Mouse (Mus musculus): ENCODE results near the gene Slc25a42. TPM values are rescaled to one million over a fixed set of nuclear protein-coding genes. Genes with fewer than 3 reads are reported as not detected.
"Not testable (repeated sequence)": the region's sequence is repeated elsewhere in the genome, so short reads cannot be mapped to it uniquely, and the experiment has no call there.

The Slc25a42 gene
- total and polyA plus RNA-seq, 3 experiments, result 0.63 to 3.0 (median 2.9) TPM

DNA sequence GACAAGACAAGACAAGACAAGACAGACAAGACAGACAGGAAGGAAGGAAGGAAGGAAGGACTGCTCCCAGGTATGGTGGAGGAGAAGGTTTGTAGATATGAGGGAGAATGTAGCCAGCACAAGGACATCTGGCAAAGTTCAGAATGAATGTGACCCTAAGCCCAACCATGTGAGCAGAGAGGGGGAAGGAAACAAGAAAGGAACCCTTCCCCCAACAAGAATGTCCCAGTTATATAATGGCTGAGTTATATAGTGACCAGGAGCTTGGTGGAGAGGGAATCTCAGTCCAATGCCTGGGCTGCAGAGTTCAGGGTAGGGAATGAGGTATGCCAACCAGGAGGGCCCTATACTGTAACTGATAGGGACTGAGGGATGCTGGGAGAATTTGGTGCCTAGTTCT lies 5.3 kb upstream of the Slc25a42 start:
- no peak for DNase-seq (ENCODE audit: extremely low read depth)
- H3K27ac ChIP-seq (ENCODE audit: insufficient read depth, low read depth), result no peak overlapping the region
- no peak for TF ChIP-seq ZC3H11A (IDR thresholded peaks at IDR 0.05; ENCODE audit: low read depth, low read length)
- TF ChIP-seq MAX (IDR thresholded peaks at IDR 0.05; ENCODE audit: low read length), result no peak
- no peak for TF ChIP-seq CHD2 (IDR thresholded peaks at IDR 0.05; ENCODE audit: low read length)
- no peak for TF ChIP-seq HCFC1 (IDR thresholded peaks at IDR 0.05; ENCODE audit: low read depth, low read length)
- TF ChIP-seq CTCF (conservative IDR thresholded peaks at IDR 0.05 in 1 of 2, IDR thresholded peaks at IDR 0.05 in 1 of 2; ENCODE audit: low read depth in 2 of 2, low read length in 2 of 2), result no peak
- TF ChIP-seq ZMIZ1 (IDR thresholded peaks at IDR 0.05; ENCODE audit: low read depth, low read length), result no peak
- no peak for TF ChIP-seq GABPA (IDR thresholded peaks at IDR 0.05; ENCODE audit: insufficient replicate concordance, low read depth, low read length)
- TF ChIP-seq KAT2A (IDR thresholded peaks at IDR 0.05; ENCODE audit: insufficient replicate concordance, low read length), result no peak
- no peak for TF ChIP-seq ELF1 (IDR thresholded peaks at IDR 0.05; ENCODE audit: low read depth, low read length)
- no peak for TF ChIP-seq UBTF (IDR thresholded peaks at IDR 0.05; ENCODE audit: low read depth, low read length)
- TF ChIP-seq SIN3A (IDR thresholded peaks at IDR 0.05; ENCODE audit: low read length), result no peak
- TF ChIP-seq USF2 (conservative IDR thresholded peaks at IDR 0.05; ENCODE audit: low read depth, low read length), result no peak

DNA sequence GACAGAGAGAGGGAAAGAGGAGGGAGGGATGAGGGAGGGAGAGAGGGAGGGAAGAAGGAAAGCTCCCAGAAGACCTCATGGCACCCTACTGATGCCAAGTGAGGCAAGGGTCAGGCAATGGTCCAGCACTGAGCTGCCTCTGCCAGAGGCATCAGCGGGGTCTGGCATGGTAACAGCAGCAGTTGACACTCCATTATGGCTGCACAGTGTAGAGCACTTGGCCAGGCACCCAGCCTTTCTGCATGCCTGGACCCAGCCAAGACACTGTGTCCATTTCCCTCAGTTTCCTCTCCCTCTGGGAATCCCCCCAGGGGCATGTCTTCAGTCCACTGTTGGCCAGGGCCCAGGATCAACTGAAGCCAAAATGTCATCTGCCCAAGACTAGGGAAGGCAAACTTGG lies 4.5 kb upstream of the Slc25a42 start:
- in situ Hi-C loops (cut with MboI; ENCODE audit: low pct_ligation_motif_present, low pct_unique_long_range_greater_than_20kb, low sequenced_read_pairs), result no loop called here

More for the DNA sequence above, 5.3 kb upstream of the Slc25a42 start:
- Histone ChIP-seq H3K9ac (ENCODE audit: insufficient read depth, low read depth) (no peak overlapping the region), H3K9me3 (replicated peaks; ENCODE audit: low read length) (no peaks in the 10 kb centered on the region), H3K4me2 (ENCODE audit: insufficient read depth, low read depth, poor library complexity, severe bottlenecking) (no peak overlapping the region), H3K36me3 (replicated peaks in 1 of 2; ENCODE audit: control insufficient read depth in 1 of 2, insufficient read depth in 1 of 2, low read length in 1 of 2) (peaks cover 1 to 24% of the 10 kb centered on the region in 2 experiments), H3K27me3 (replicated peaks) (no peaks in the 10 kb centered on the region), H3K4me1 (ENCODE audit: control insufficient read depth in 1 of 2, insufficient read depth in 2 of 2) (peaks cover 9 to 31% of the 10 kb centered on the region in 2 experiments), H3K79me2 (replicated peaks; ENCODE audit: control insufficient read depth, extremely low read depth, insufficient read depth, poor library complexity, severe bottlenecking) (no peaks in the 10 kb centered on the region), H3K4me3 (replicated peaks in 1 of 3; ENCODE audit: low read depth in 2 of 3, low read length in 2 of 3, poor library complexity in 1 of 3) (no peak overlapping the region)
- in situ Hi-C loops (cut with MboI; ENCODE audit: low pct_ligation_motif_present, low pct_unique_long_range_greater_than_20kb, low sequenced_read_pairs) (no loop called here), dilution Hi-C loops (cut with MboI; ENCODE audit: extremely low pct_ligation_motif_present, extremely low pct_unique_long_range_greater_than_20kb, low sequenced_read_pairs) (no loop called here)

DNA sequence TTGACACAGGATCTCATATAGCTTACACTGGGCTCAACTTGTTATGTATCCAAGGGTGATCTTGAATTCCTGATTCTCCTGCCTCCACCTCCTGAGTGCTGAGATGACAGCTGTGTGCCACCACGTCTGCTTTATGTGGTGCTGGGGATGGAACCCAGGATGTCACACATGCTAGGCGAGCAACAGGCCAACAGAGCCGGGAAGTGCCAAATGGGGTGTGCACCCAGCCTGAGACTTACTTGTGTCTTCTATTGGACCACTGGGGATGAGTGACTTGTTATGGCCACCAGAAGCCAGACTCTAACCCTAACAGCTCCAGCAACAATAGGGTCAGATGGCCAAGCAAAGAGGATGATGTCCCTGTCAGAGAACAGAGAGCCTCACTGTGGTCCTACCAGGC lies 4.1 kb upstream of the Slc25a42 start:
- H3K27ac ChIP-seq (ENCODE audit: insufficient read depth, low read depth); H3K9me3 ChIP-seq (replicated peaks; ENCODE audit: low read length); DNase-seq (ENCODE audit: extremely low read depth); H3K4me3 ChIP-seq (replicated peaks in 1 of 3; ENCODE audit: low read depth in 2 of 3, low read length in 2 of 3, poor library complexity in 1 of 3); dilution Hi-C loops (cut with MboI; ENCODE audit: extremely low pct_ligation_motif_present, extremely low pct_unique_long_range_greater_than_20kb, low sequenced_read_pairs); H3K9ac ChIP-seq (ENCODE audit: insufficient read depth, low read depth); in situ Hi-C loops (cut with MboI; ENCODE audit: low pct_ligation_motif_present, low pct_unique_long_range_greater_than_20kb, low sequenced_read_pairs); H3K4me2 ChIP-seq (ENCODE audit: insufficient read depth, low read depth, poor library complexity, severe bottlenecking); H3K27me3 ChIP-seq (replicated peaks); H3K79me2 ChIP-seq (replicated peaks; ENCODE audit: control insufficient read depth, extremely low read depth, insufficient read depth, poor library complexity, severe bottlenecking): not testable (repeated sequence)
- peaks cover 0 to 11% of the 10 kb centered on the region in 2 experiments for H3K36me3 ChIP-seq (replicated peaks in 1 of 2; ENCODE audit: control insufficient read depth in 1 of 2, insufficient read depth in 1 of 2, low read length in 1 of 2)
- H3K4me1 ChIP-seq (ENCODE audit: control insufficient read depth in 1 of 2, insufficient read depth in 2 of 2), result peaks cover 10 to 37% of the 10 kb centered on the region in 2 experiments

More for the DNA sequence above, 4.5 kb upstream of the Slc25a42 start:
- dilution Hi-C loops (cut with MboI; ENCODE audit: extremely low pct_ligation_motif_present, extremely low pct_unique_long_range_greater_than_20kb, low sequenced_read_pairs), result no loop called here
- no peak overlapping the region for H3K9ac ChIP-seq (ENCODE audit: insufficient read depth, low read depth)
- no peaks in the 10 kb centered on the region for H3K27me3 ChIP-seq (replicated peaks)
- no peaks in the 10 kb centered on the region for H3K79me2 ChIP-seq (replicated peaks; ENCODE audit: control insufficient read depth, extremely low read depth, insufficient read depth, poor library complexity, severe bottlenecking)
- H3K9me3 ChIP-seq (replicated peaks; ENCODE audit: low read length), result no peaks in the 10 kb centered on the region
- no peak for DNase-seq (ENCODE audit: extremely low read depth)
- H3K4me3 ChIP-seq (replicated peaks in 1 of 3; ENCODE audit: low read depth in 2 of 3, low read length in 2 of 3, poor library complexity in 1 of 3), result no peak overlapping the region
- no peak for TF ChIP-seq CTCF (conservative IDR thresholded peaks at IDR 0.05 in 1 of 2, IDR thresholded peaks at IDR 0.05 in 1 of 2; ENCODE audit: low read depth in 2 of 2, low read length in 2 of 2)
- no peak for TF ChIP-seq POLR2A (IDR thresholded peaks at IDR 0.05; ENCODE audit: low read depth, low read length)
- TF ChIP-seq JUND (conservative IDR thresholded peaks at IDR 0.05; ENCODE audit: low read depth, low read length), result no peak
- TF ChIP-seq NRF1 (IDR thresholded peaks at IDR 0.05; ENCODE audit: low read depth, low read length), result no peak
- no peak for TF ChIP-seq TCF12 (IDR thresholded peaks at IDR 0.05; ENCODE audit: low read depth, low read length)
- TF ChIP-seq E2F4 (IDR thresholded peaks at IDR 0.05; ENCODE audit: insufficient replicate concordance, low read depth, low read length), result no peak
- TF ChIP-seq CHD2 (IDR thresholded peaks at IDR 0.05; ENCODE audit: low read length), result no peak
- TF ChIP-seq ZNF384 (IDR thresholded peaks at IDR 0.05; ENCODE audit: low read depth, low read length), result no peak
- no peak for TF ChIP-seq RAD21 (IDR thresholded peaks at IDR 0.05; ENCODE audit: low read depth, low read length)
- TF ChIP-seq POLR2AphosphoS2 (IDR thresholded peaks at IDR 0.05; ENCODE audit: low read depth, low read length), result no peak
- no peak for TF ChIP-seq MXI1 (IDR thresholded peaks at IDR 0.05; ENCODE audit: low read depth, low read length)
- TF ChIP-seq GABPA (IDR thresholded peaks at IDR 0.05; ENCODE audit: insufficient replicate concordance, low read depth, low read length), result no peak
- peaks cover 9 to 33% of the 10 kb centered on the region in 2 experiments for H3K4me1 ChIP-seq (ENCODE audit: control insufficient read depth in 1 of 2, insufficient read depth in 2 of 2)
- H3K36me3 ChIP-seq (replicated peaks in 1 of 2; ENCODE audit: control insufficient read depth in 1 of 2, insufficient read depth in 1 of 2, low read length in 1 of 2), result peaks cover 0 to 15% of the 10 kb centered on the region in 2 experiments
- H3K27ac ChIP-seq (ENCODE audit: insufficient read depth, low read depth), result no peak overlapping the region
- no peak overlapping the region for H3K4me2 ChIP-seq (ENCODE audit: insufficient read depth, low read depth, poor library complexity, severe bottlenecking)

Data from CH12.LX (cell line).